Mouse (Mus musculus): Measurements from ENCODE around the gene Fam8a1.

DNA sequence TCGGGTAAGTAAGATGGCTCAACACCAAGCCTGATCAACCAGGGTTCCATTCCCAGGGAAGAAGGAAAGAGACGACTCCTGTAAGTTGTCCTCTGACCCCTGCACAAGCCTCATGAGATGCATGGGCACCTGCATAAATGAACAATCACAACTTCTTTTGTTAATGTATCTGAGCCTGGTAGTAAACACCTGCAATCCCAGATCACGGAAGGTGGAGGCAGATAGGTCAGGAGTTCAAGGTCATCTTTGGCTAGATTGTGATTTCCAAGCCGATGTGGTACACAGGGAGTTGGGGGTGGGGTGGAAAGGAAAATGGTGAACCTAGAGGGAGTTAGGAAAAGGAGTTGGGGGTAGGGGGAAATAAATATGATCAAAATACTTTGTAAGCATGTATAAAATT, 36.5 kb upstream of the Fam8a1 start:
- TF ChIP-seq CTCF (IDR thresholded peaks at IDR 0.05; ENCODE audit: low read depth, low read length) (no peak), POLR2A (IDR thresholded peaks at IDR 0.05; ENCODE audit: insufficient read depth, low read length) (no peak)

All from ES-Bruce4 (cell line).